In the genomic region with DNA sequence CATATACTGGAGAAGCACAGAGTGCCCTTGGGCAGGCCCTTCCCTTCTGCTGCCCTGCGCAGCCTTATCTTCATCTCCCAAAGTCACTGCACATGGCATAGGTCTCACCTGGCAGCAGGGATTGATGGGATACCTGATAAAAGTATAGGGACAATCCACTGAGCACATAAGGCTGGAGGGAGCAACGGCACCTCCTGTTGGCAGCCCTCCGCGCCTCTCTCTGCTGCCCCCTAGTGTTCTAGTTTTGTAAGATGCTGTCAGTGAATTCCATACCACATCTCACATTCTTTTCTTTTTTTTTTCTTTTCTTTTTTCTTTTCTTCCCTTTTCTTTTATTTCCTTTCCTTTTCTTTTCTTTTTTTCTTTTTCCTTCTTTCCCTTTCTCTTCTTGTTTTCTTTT, we compare ENCODE assay signal across 8 mouse cellular contexts.
DNase-seq lines count a peak whose midpoint lies in the region; ATAC-seq and TF ChIP-seq lines count a peak whose summit lies in the region.
"Had no signal": no experiment of that assay in that cellular context is flagged by ENCODE, and none has a peak within 500 bp of the region (broad histone marks: within the 10 kb centered on the region; RNA-seq: fewer than 3 reads in every experiment).

No protein-coding gene starts in this region.

- H3K4me1 ChIP-seq in liver, postnatal 0 days (ENCODE audit: insufficient read depth): no peaks in the 10 kb centered on the region
- H3K4me1 ChIP-seq: heart, embryonic 13.5 days had no signal

- H3K9me3 ChIP-seq in liver, postnatal 0 days (ENCODE audit: low read length): no peaks in the 10 kb centered on the region
- H3K9me3 ChIP-seq: heart, embryonic 13.5 days had no signal

- ATAC-seq in liver, postnatal 0 days: no peak

- no peak overlapping the region for H3K27ac ChIP-seq in liver, postnatal 0 days (ENCODE audit: low read depth)
- H3K27ac ChIP-seq: heart, embryonic 13.5 days had no signal

- H3K9ac ChIP-seq in liver, postnatal 0 days (replicated peaks): no peak overlapping the region
- H3K9ac ChIP-seq: heart, embryonic 13.5 days had no signal

- no peaks in the 10 kb centered on the region for H3K27me3 ChIP-seq in liver, postnatal 0 days (ENCODE audit: insufficient read depth, low read length)

- intact Hi-C loops in heart, postnatal 36 days (cut with DNase I): loop anchor here (5.0 kb wide), 1 partner anchor 140 kb away; no protein-coding TSS in a partner anchor

- H3K4me2 ChIP-seq in liver, postnatal 0 days (ENCODE audit: low read depth, low read length): no peak overlapping the region
- H3K4me2 ChIP-seq: heart, embryonic 13.5 days had no signal

- TF ChIP-seq EP300 in liver, postnatal 0 days (IDR thresholded peaks at IDR 0.05; ENCODE audit: low read depth): no peak

- peak; percentile 80 for TF ChIP-seq CTCF in liver, postnatal 0 days (IDR thresholded peaks at IDR 0.05; ENCODE audit: low read depth)

- WGBS in liver, postnatal 0 days (ENCODE audit: insufficient replicate concordance): 16% methylated on average over 4 of the region's 4 CpGs

- no peak overlapping the region for H3K4me3 ChIP-seq in liver, postnatal 0 days (ENCODE audit: low read depth, low read length)
- H3K4me3 ChIP-seq: heart, embryonic 13.5 days had no signal

- no peaks in the 10 kb centered on the region for H3K36me3 ChIP-seq in liver, postnatal 0 days (replicated peaks; ENCODE audit: insufficient read depth, low read length)
- H3K36me3 ChIP-seq: heart, embryonic 13.5 days had no signal

- DNase-seq in left cerebral cortex, adult 11 months (ENCODE audit: low spot score): peak; percentile 47
- DNase-seq in left cerebral cortex, adult 8-10 months (ENCODE audit: low spot score in 2 of 2): no peak
- peak; percentile 65 for DNase-seq in NIH3T3 (ENCODE audit: low read depth)
- peak; percentile 34 for DNase-seq in cerebellum, adult 11-12 months
- DNase-seq in heart, postnatal 36 days: peak; percentile 13 to 33
- peak; percentile 34 for DNase-seq in liver, postnatal 0 days
- peak; percentile 69 to 77 for DNase-seq in right cerebral cortex, postnatal 10 days (ENCODE audit: low spot score in 2 of 2)

Comparison
In these comparisons a context has a peak if more than half of its experiments do, and no peak if none do; other contexts are left out.
1. DNase-seq: peak in left cerebral cortex, adult 11 months (single experiment), NIH3T3 (single experiment), cerebellum, adult 11-12 months (single experiment), heart, postnatal 36 days (2 of 2), liver, postnatal 0 days (single experiment) and right cerebral cortex, postnatal 10 days (2 of 2); none in left cerebral cortex, adult 8-10 months (0 of 2).